Mouse (Mus musculus) midbrain, embryonic 16.5 days (tissue): ENCODE measurements around the gene Chl1. TPM values are rescaled to one million over a fixed set of nuclear protein-coding genes. Genes with fewer than 3 reads are reported as not detected.

ENCODE experiments used
- ATAC-seq: fragments of 200-750 bp; cut with Nextera tagmentation; 2 replicates; pipeline ENCODE4 v1.8.0; 2017; ENCODE audit warnings: moderate TSS enrichment
- H3K27ac ChIP-seq: fragments of 300-500 bp; sonication (generic); 2 replicates; pipeline ENCODE4 v1.5.1; 2014; ENCODE audit warnings: mild to moderate bottlenecking, low read length, mixed read lengths
- H3K27me3 ChIP-seq: fragments of 300-500 bp; sonication (generic); 2 replicates; pipeline ENCODE4 v1.6.1; 2014; ENCODE audit warnings: low read depth, low read length, mixed read lengths; ENCODE audit not compliant: control insufficient read depth, insufficient read depth
- H3K36me3 ChIP-seq: fragments of 300-500 bp; sonication (generic); 2 replicates; pipeline ENCODE4 v1.6.1; 2014; ENCODE audit warnings: mild to moderate bottlenecking, low read length, moderate library complexity, mixed read lengths; ENCODE audit not compliant: control insufficient read depth, insufficient read depth
- H3K4me1 ChIP-seq: fragments of 300-500 bp; sonication (generic); 2 replicates; pipeline ENCODE4 v1.6.1; 2014; ENCODE audit warnings: mild to moderate bottlenecking, low read length, mixed read lengths; ENCODE audit not compliant: control insufficient read depth, insufficient read depth
- H3K4me2 ChIP-seq: fragments of 300-500 bp; sonication (generic); 2 replicates; pipeline ENCODE4 v1.6.1; 2014; ENCODE audit warnings: mild to moderate bottlenecking, low read length, mixed read lengths
- H3K4me3 ChIP-seq: fragments of 300-500 bp; sonication (generic); 2 replicates; pipeline ENCODE4 v1.5.1; 2014; ENCODE audit warnings: low read depth, mild to moderate bottlenecking, low read length, moderate library complexity, mixed read lengths
- H3K9ac ChIP-seq: fragments of 300-500 bp; sonication (generic); 2 replicates; pipeline ENCODE4 v1.6.1; 2014; ENCODE audit warnings: low read depth, low read length, mixed read lengths
- H3K9me3 ChIP-seq: fragments of 300-500 bp; sonication (generic); replicated peaks from 2 replicates; pipeline ENCODE4 v1.6.1; 2014; ENCODE audit warnings: mild to moderate bottlenecking, low read length, mixed read lengths; ENCODE audit not compliant: control insufficient read depth, poor library complexity, severe bottlenecking
- WGBS: fragments of 180-500 bp; shearing (Covaris S2); extraction: QIAGEN DNeasy Blood & Tissue Kit; methylation state at CpG from one replicate; pipeline ENCODE4 v1.1.7; 2014; 5-methylcytosine and 5-hydroxymethylcytosine counted together
- polyA plus RNA-seq: library from polyadenylated mRNA; unstranded; fragments of >200 nt; fragmentation: Nextera tagmentation; extraction: Ambion mirVana; gene quantifications from 2 replicates; pipeline ENCODE4 v1.2.1, GENCODE M21; 2015

Chl1 gene
- polyA plus RNA-seq, 1 experiment from 2014 or later, result 202 TPM

- H3K9me3 ChIP-seq, result no peaks in the 10 kb centered on the region
- no peak overlapping the region for H3K4me2 ChIP-seq
- no peak overlapping the region for H3K4me3 ChIP-seq
- H3K9ac ChIP-seq, result no peak overlapping the region
- no peak for ATAC-seq
- H3K4me1 ChIP-seq, result peaks cover 6% of the 10 kb centered on the region
- no peak overlapping the region for H3K27ac ChIP-seq
- no peaks in the 10 kb centered on the region for H3K27me3 ChIP-seq
- no peaks in the 10 kb centered on the region for H3K36me3 ChIP-seq
- 91% methylated on average over 3 of the region's 3 CpGs for WGBS
Observed at GRCm38 (mm10) chr6:103613714-103614113, 103.3 kb downstream of the Chl1 start.

GRCm38 (mm10) chr6:103615924-103616602, 105.7 kb downstream of the Chl1 start:
- Histone ChIP-seq H3K9ac (no peak overlapping the region), H3K9me3 (no peaks in the 10 kb centered on the region), H3K4me2 (no peak overlapping the region), H3K4me3 (no peak overlapping the region), H3K4me1 (peaks cover 6% of the 10 kb centered on the region), H3K27me3 (no peaks in the 10 kb centered on the region), H3K27ac (no peak overlapping the region), H3K36me3 (no peaks in the 10 kb centered on the region)
- ATAC-seq, result no peak
- WGBS, result 39% methylated on average over 3 of the region's 3 CpGs

DNA sequence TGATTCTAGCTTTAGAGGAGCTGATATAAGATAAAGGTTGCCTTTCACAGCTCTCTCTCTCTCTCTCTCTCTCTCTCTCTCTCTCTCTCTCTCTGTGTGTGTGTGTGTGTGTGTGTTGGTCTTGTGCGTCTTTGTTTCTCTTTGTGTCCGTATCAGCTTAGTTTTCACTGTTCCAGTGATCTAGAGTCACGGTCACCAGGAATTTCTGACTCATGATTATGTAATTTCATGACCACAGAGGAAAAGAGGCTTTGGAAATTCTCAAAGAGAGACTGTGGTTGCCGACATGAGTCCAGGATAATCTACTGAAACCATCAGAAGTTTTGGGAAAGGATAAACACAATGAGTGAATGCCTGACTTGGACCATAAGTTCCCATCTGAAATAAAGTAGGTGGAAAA, 110.5 kb downstream of the Chl1 start:
- no peak overlapping the region for H3K4me2 ChIP-seq
- H3K27me3 ChIP-seq, result no peaks in the 10 kb centered on the region
- peaks cover 11% of the 10 kb centered on the region for H3K4me1 ChIP-seq
- ATAC-seq, result no peak
- H3K36me3 ChIP-seq, result no peaks in the 10 kb centered on the region
- H3K9me3 ChIP-seq, result no peaks in the 10 kb centered on the region
- WGBS, result 45% methylated on average over 4 of the region's 4 CpGs
- H3K27ac ChIP-seq, result no peak overlapping the region
- H3K4me3 ChIP-seq, result no peak overlapping the region
- H3K9ac ChIP-seq, result no peak overlapping the region

DNA sequence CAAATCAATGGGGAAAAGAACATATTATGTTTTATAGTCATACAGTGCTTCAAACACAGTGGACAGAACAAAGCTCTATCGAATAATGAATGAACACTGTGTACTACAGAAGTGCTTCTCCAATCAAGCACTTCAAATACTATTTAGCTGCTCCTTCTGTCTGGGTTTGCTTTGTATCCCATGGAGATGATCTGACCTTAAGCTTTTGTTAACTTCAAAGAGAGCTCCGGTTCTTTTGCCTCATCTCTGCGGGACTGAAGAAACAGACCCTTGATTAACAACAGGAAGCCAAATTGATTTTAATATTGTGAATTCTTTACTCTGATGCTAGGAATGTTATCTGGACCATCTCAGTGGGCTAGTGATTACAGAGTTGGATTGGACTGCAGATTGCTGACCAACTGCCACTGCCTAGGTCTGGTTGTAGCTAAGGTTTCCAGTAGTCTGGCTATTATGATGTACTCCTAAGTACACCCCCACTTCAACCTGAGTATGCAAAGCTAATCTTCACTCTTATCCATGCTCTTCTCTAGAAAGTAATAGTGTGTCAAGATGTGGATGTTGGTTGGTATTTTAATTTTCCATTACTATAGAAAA, 111.8 kb downstream of the Chl1 start:
- H3K4me2 ChIP-seq, result no peak overlapping the region
- ATAC-seq, result peak; percentile 51; the same call in 1 of the 2 replicates
- H3K4me3 ChIP-seq, result no peak overlapping the region
- H3K9ac ChIP-seq, result no peak overlapping the region
- no peak overlapping the region for H3K27ac ChIP-seq
- H3K9me3 ChIP-seq, result no peaks in the 10 kb centered on the region
- 6% methylated on average over 3 of the region's 3 CpGs for WGBS
- H3K4me1 ChIP-seq, result peaks cover 6% of the 10 kb centered on the region
- no peaks in the 10 kb centered on the region for H3K36me3 ChIP-seq
- no peaks in the 10 kb centered on the region for H3K27me3 ChIP-seq

GRCm38 (mm10) chr6:103632856-103633255, 122.5 kb downstream of the Chl1 start:
- no peak overlapping the region for H3K4me3 ChIP-seq
- 17% methylated on average over 3 of the region's 3 CpGs for WGBS
- no peak for ATAC-seq
- peak overlapping the region; percentile 61; the same call in 1 of the 2 replicates for H3K27ac ChIP-seq
- no peaks in the 10 kb centered on the region for H3K9me3 ChIP-seq
- peaks cover 7% of the 10 kb centered on the region for H3K4me1 ChIP-seq
- H3K36me3 ChIP-seq, result no peaks in the 10 kb centered on the region
- H3K4me2 ChIP-seq, result no peak overlapping the region
- H3K9ac ChIP-seq, result no peak overlapping the region
- H3K27me3 ChIP-seq, result no peaks in the 10 kb centered on the region

DNA sequence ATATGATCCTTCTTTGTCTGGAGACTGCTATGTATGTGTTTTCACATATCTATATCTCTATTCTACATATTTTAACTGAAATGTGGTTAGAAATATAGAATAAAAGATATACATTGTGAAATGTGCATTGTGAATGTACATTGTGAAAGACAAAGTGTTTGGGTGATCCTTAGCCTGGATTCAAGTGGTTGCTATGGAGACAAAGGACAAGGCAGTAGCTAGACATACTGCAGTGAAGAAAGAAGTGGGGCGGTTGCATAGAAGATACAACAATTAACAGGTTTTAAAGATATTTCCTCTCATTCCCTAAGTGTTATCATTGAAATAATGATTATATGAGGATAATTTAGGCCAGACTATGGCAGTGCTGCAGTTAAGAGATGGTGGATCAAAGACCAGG, 146.4 kb downstream of the Chl1 start:
- Histone ChIP-seq H3K4me3 (no peak overlapping the region), H3K27ac (peak overlapping the region; percentile 49; the same call in 1 of the 2 replicates), H3K4me1 (no peaks in the 10 kb centered on the region), H3K36me3 (no peaks in the 10 kb centered on the region; the same call in 1 of the 2 replicates), H3K4me2 (no peak overlapping the region), H3K9ac (no peak overlapping the region), H3K9me3 (no peaks in the 10 kb centered on the region), H3K27me3 (no peaks in the 10 kb centered on the region)
- 0 out of 2 replicates have a peak, but pooled peaks have one; percentile 58 for ATAC-seq
- WGBS, result 27% methylated on average over 1 of the region's 1 CpGs

GRCm38 (mm10) chr6:103659173-103659572, 148.8 kb downstream of the Chl1 start:
- Histone ChIP-seq H3K36me3 (peaks cover 4% of the 10 kb centered on the region; the same call in 1 of the 2 replicates), H3K4me1 (no peaks in the 10 kb centered on the region), H3K9ac (no peak overlapping the region), H3K27me3 (no peaks in the 10 kb centered on the region), H3K9me3 (no peaks in the 10 kb centered on the region), H3K27ac (no peak overlapping the region), H3K4me3 (no peak overlapping the region), H3K4me2 (no peak overlapping the region)
- WGBS, result 87% methylated on average over 2 of the region's 2 CpGs
- ATAC-seq, result no peak

GRCm38 (mm10) chr6:103665206-103665605, 154.8 kb downstream of the Chl1 start:
- H3K27ac ChIP-seq, result peak overlapping the region; percentile 69
- no peaks in the 10 kb centered on the region for H3K9me3 ChIP-seq
- no peaks in the 10 kb centered on the region for H3K27me3 ChIP-seq
- ATAC-seq, result no peak
- 85% methylated on average over 2 of the region's 2 CpGs for WGBS
- peaks cover 13% of the 10 kb centered on the region for H3K4me1 ChIP-seq
- peaks cover 10% of the 10 kb centered on the region; the same call in 1 of the 2 replicates for H3K36me3 ChIP-seq
- no peak overlapping the region for H3K4me2 ChIP-seq
- no peak overlapping the region for H3K9ac ChIP-seq
- H3K4me3 ChIP-seq, result no peak overlapping the region

DNA sequence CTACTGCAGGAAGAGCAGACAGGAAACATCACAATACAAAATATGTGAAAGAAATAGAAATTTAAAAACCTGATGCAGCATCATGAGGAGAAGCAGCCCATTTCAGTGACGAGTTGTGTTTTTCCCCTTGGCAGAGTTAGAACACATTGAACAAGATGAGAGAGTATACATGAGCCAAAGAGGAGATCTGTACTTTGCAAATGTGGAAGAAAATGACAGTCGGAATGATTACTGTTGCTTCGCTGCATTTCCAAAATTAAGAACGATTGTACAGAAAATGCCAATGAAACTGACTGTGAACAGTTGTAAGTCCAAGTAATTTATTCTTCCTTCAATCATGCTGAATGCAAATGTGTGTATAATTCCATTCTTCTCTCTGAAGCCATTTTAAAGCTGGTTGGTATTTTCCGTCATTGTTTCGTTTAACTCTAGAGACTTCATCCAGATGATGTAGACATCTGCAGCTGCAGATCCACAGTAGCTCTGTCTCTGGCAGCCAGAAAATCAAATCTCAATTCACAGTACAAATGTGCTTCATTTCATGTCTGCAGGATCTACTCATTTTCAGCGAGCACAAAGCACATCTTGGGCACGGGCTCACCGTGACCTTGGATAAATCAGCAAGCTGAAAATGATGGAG, 155.4 kb downstream of the Chl1 start:
- ATAC-seq, result no peak
- Histone ChIP-seq H3K4me3 (no peak overlapping the region), H3K4me2 (no peak overlapping the region), H3K9me3 (no peaks in the 10 kb centered on the region), H3K36me3 (peaks cover 10% of the 10 kb centered on the region; the same call in 1 of the 2 replicates), H3K27ac (peak overlapping the region; percentile 69), H3K27me3 (no peaks in the 10 kb centered on the region), H3K4me1 (peaks cover 13% of the 10 kb centered on the region), H3K9ac (no peak overlapping the region)
- 47% methylated on average over 9 of the region's 9 CpGs for WGBS
